Mouse (Mus musculus) intestine, embryonic 16.5 days (tissue): Measurements from ENCODE around the gene Fbln2. TPM values are rescaled to one million over a fixed set of nuclear protein-coding genes. Genes with fewer than 3 reads are reported as not detected.

Source experiments
- ATAC-seq: fragments of 200-750 bp; cut with Nextera tagmentation; 2 replicates; pipeline ENCODE4 v1.8.0; 2017; ENCODE audit warnings: moderate TSS enrichment, moderate library complexity
- H3K27ac ChIP-seq: fragments of 300-500 bp; sonication (generic); 2 replicates; pipeline ENCODE4 v1.5.1; 2014; ENCODE audit warnings: mild to moderate bottlenecking, low read length
- H3K27me3 ChIP-seq: fragments of 300-500 bp; sonication (generic); replicated peaks from 2 replicates; pipeline ENCODE4 v1.6.1; 2014; ENCODE audit warnings: low read length, control low read depth, mixed read lengths; ENCODE audit not compliant: control insufficient read depth, insufficient read depth
- H3K36me3 ChIP-seq: fragments of 300-500 bp; sonication (generic); 2 replicates; pipeline ENCODE4 v1.6.1; 2014; ENCODE audit warnings: low read length, control low read depth; ENCODE audit not compliant: control insufficient read depth, insufficient read depth
- H3K4me1 ChIP-seq: fragments of 300-500 bp; sonication (generic); 2 replicates; pipeline ENCODE4 v1.6.1; 2014; ENCODE audit warnings: low read length, control low read depth, mixed read lengths; ENCODE audit not compliant: control insufficient read depth, insufficient read depth
- H3K4me2 ChIP-seq: fragments of 300-500 bp; sonication (generic); 2 replicates; pipeline ENCODE4 v1.6.1; 2014; ENCODE audit warnings: low read depth, low read length, control low read depth
- H3K4me3 ChIP-seq: fragments of 300-500 bp; sonication (generic); 2 replicates; pipeline ENCODE4 v1.5.1; 2014; ENCODE audit warnings: mild to moderate bottlenecking, low read length
- H3K9ac ChIP-seq: fragments of 300-500 bp; sonication (generic); 2 replicates; pipeline ENCODE4 v1.6.1; 2014; ENCODE audit warnings: low read depth, low read length
- H3K9me3 ChIP-seq: fragments of 300-500 bp; sonication (generic); 2 replicates; pipeline ENCODE4 v1.6.1; 2016; ENCODE audit warnings: low read length, control low read depth; ENCODE audit not compliant: control insufficient read depth
- WGBS: fragments of 180-500 bp; shearing (Covaris S2); extraction: QIAGEN DNeasy Blood & Tissue Kit; methylation state at CpG from one replicate; pipeline ENCODE4 v1.1.7; 2014; 5-methylcytosine and 5-hydroxymethylcytosine counted together
- polyA plus RNA-seq: library from polyadenylated mRNA; unstranded; fragments of >200 nt; fragmentation: Nextera tagmentation; extraction: Ambion mirVana; gene quantifications from 2 replicates; pipeline ENCODE4 v1.2.1, GENCODE M21; 2015

Gene Fbln2
- polyA plus RNA-seq, 1 experiment from 2014 or later = 43.6 TPM

- no peaks in the 10 kb centered on the region for H3K36me3 ChIP-seq
- 0 out of 2 replicates have a peak, but pooled peaks have one; percentile 32 for ATAC-seq
- peaks cover 74% of the 10 kb centered on the region for H3K27me3 ChIP-seq
- 3% methylated on average over 15 of the region's 15 CpGs for WGBS
- H3K4me1 ChIP-seq = peaks cover 7% of the 10 kb centered on the region
- H3K27ac ChIP-seq = no peak overlapping the region
- no peak overlapping the region for H3K9ac ChIP-seq
- H3K4me2 ChIP-seq = no peak overlapping the region
- H3K9me3 ChIP-seq = no peaks in the 10 kb centered on the region
- no peak overlapping the region for H3K4me3 ChIP-seq
Measured at GRCm38 (mm10) chr6:91286624-91287023, 74.4 kb downstream of the Fbln2 start.

GRCm38 (mm10) chr6:91287148-91287547 lies 74.9 kb downstream of the Fbln2 start:
- Histone ChIP-seq H3K36me3 (no peaks in the 10 kb centered on the region), H3K9ac (no peak overlapping the region), H3K4me3 (no peak overlapping the region), H3K27me3 (peaks cover 69% of the 10 kb centered on the region), H3K27ac (no peak overlapping the region), H3K4me1 (peaks cover 7% of the 10 kb centered on the region), H3K9me3 (no peaks in the 10 kb centered on the region), H3K4me2 (no peak overlapping the region)
- no peak for ATAC-seq
- WGBS = 61% methylated on average over 4 of the region's 4 CpGs

GRCm38 (mm10) chr6:91287636-91288035 lies 75.4 kb downstream of the Fbln2 start:
- no peak overlapping the region for H3K4me2 ChIP-seq
- H3K4me3 ChIP-seq = no peak overlapping the region
- no peak overlapping the region for H3K27ac ChIP-seq
- H3K9me3 ChIP-seq = no peaks in the 10 kb centered on the region
- no peak overlapping the region for H3K9ac ChIP-seq
- H3K36me3 ChIP-seq = no peaks in the 10 kb centered on the region
- peaks cover 64% of the 10 kb centered on the region for H3K27me3 ChIP-seq
- no peak for ATAC-seq
- WGBS = 65% methylated on average over 6 of the region's 6 CpGs
- H3K4me1 ChIP-seq = peaks cover 7% of the 10 kb centered on the region

GRCm38 (mm10) chr6:91288251-91288785 lies 76.1 kb downstream of the Fbln2 start:
- H3K4me2 ChIP-seq = no peak overlapping the region
- H3K9ac ChIP-seq = no peak overlapping the region
- ATAC-seq = no peak
- no peak overlapping the region for H3K4me3 ChIP-seq
- WGBS = 57% methylated on average over 3 of the region's 3 CpGs
- peaks cover 7% of the 10 kb centered on the region for H3K4me1 ChIP-seq
- H3K27me3 ChIP-seq = peaks cover 58% of the 10 kb centered on the region
- no peaks in the 10 kb centered on the region for H3K9me3 ChIP-seq
- no peak overlapping the region for H3K27ac ChIP-seq
- H3K36me3 ChIP-seq = no peaks in the 10 kb centered on the region

- H3K36me3 ChIP-seq = no peaks in the 10 kb centered on the region
Measured at GRCm38 (mm10) chr6:91288961-91289360, 76.7 kb downstream of the Fbln2 start.

GRCm38 (mm10) chr6:91290937-91291336 lies 78.7 kb downstream of the Fbln2 start:
- Histone ChIP-seq H3K36me3 (no peaks in the 10 kb centered on the region), H3K9ac (no peak overlapping the region), H3K27ac (no peak overlapping the region), H3K4me2 (no peak overlapping the region), H3K4me3 (no peak overlapping the region), H3K27me3 (peaks cover 34% of the 10 kb centered on the region), H3K4me1 (no peaks in the 10 kb centered on the region), H3K9me3 (no peaks in the 10 kb centered on the region)
- WGBS = 78% methylated on average over 10 of the region's 10 CpGs
- ATAC-seq = no peak

More at GRCm38 (mm10) chr6:91288961-91289360, 76.7 kb downstream of the Fbln2 start:
- Histone ChIP-seq H3K27ac (no peak overlapping the region), H3K4me2 (no peak overlapping the region), H3K4me1 (peaks cover 7% of the 10 kb centered on the region), H3K4me3 (no peak overlapping the region), H3K27me3 (peaks cover 52% of the 10 kb centered on the region), H3K9me3 (no peaks in the 10 kb centered on the region), H3K9ac (no peak overlapping the region)
- no peak for ATAC-seq
- 38% methylated on average over 1 of the region's 1 CpGs for WGBS

GRCm38 (mm10) chr6:91295431-91295830 lies 83.2 kb downstream of the Fbln2 start:
- WGBS = 65% methylated on average over 4 of the region's 4 CpGs
- Histone ChIP-seq H3K36me3 (no peaks in the 10 kb centered on the region), H3K27ac (no peak overlapping the region), H3K4me1 (no peaks in the 10 kb centered on the region), H3K4me2 (no peak overlapping the region), H3K4me3 (no peak overlapping the region), H3K9me3 (no peaks in the 10 kb centered on the region), H3K27me3 (peaks cover 2% of the 10 kb centered on the region; the same call in 1 of the 2 replicates), H3K9ac (no peak overlapping the region)
- ATAC-seq = no peak

- Histone ChIP-seq H3K4me3 (no peak overlapping the region), H3K9ac (no peak overlapping the region), H3K27me3 (peaks cover 2% of the 10 kb centered on the region; the same call in 1 of the 2 replicates), H3K4me2 (no peak overlapping the region), H3K36me3 (no peaks in the 10 kb centered on the region), H3K27ac (no peak overlapping the region), H3K9me3 (no peaks in the 10 kb centered on the region), H3K4me1 (no peaks in the 10 kb centered on the region)
- 7% methylated on average over 6 of the region's 6 CpGs for WGBS
- no peak for ATAC-seq
Measured at GRCm38 (mm10) chr6:91298828-91299227, 86.6 kb downstream of the Fbln2 start.

- ATAC-seq = no peak
- H3K4me2 ChIP-seq = no peak overlapping the region
- 60% methylated on average over 3 of the region's 3 CpGs for WGBS
- no peaks in the 10 kb centered on the region for H3K4me1 ChIP-seq
- H3K36me3 ChIP-seq = no peaks in the 10 kb centered on the region
- H3K9me3 ChIP-seq = no peaks in the 10 kb centered on the region
- H3K27me3 ChIP-seq = no peaks in the 10 kb centered on the region; the same call in 1 of the 2 replicates
- no peak overlapping the region for H3K9ac ChIP-seq
- no peak overlapping the region for H3K27ac ChIP-seq
- H3K4me3 ChIP-seq = no peak overlapping the region
Measured at GRCm38 (mm10) chr6:91300079-91300478, 87.8 kb downstream of the Fbln2 start.

GRCm38 (mm10) chr6:91301839-91302238 lies 89.6 kb downstream of the Fbln2 start:
- no peak for ATAC-seq
- WGBS = 44% methylated on average over 1 of the region's 1 CpGs
- Histone ChIP-seq H3K4me3 (no peak overlapping the region), H3K36me3 (no peaks in the 10 kb centered on the region), H3K27ac (no peak overlapping the region), H3K4me2 (no peak overlapping the region), H3K9me3 (no peaks in the 10 kb centered on the region), H3K9ac (no peak overlapping the region), H3K27me3 (no peaks in the 10 kb centered on the region; the same call in 1 of the 2 replicates), H3K4me1 (no peaks in the 10 kb centered on the region)
